Mouse (Mus musculus): ENCODE measurements at regions not wholly inside any gene's neighbourhood (a gene's known extent, or its start where the extent isn't known, plus 50 kb on each side); places are given as distances from the start of the nearest gene placed in this dataset.

DNA sequence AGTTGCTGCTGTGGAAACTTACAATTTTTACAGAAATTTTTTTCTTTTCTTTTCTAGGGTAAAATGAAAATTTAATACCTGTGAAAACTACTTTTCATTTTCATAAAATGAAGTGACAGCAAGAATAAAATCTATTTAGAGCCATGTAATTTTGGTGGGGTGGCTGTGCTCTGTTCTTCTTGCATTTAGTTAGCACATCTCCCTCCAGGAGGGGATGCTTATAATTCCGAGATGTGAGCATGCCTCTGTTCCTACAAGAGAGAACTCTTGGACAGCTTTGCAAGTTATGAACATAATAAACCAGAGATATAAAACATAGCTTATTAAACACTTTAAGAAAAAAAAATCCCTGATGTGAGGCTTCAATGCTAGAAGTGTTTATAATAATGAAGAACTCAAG is 313.9 kb upstream of the Dph6 start:
- in situ Hi-C loops (cut with MseI, MboI): no loop called here

DNA sequence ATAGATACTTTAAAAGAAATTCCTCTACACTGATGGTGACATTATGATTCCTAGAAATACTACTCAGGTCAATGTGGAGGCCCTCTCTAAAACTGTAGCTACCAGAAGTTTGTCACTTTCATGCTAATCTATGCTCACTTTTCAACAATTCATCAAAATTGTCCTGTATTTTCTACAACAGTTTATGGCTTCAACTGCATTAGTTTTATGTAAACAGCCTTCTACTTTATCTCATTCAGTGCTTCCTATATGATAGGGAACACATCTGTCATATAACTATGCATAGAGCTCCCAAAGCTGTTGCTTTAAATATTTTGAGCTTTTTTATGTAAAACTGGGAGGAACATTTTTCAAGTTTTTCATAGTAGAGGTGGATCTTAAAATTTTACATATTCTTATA is 338.7 kb upstream of the Dph6 start:
- in situ Hi-C loops (cut with MseI, MboI): no loop called here

DNA sequence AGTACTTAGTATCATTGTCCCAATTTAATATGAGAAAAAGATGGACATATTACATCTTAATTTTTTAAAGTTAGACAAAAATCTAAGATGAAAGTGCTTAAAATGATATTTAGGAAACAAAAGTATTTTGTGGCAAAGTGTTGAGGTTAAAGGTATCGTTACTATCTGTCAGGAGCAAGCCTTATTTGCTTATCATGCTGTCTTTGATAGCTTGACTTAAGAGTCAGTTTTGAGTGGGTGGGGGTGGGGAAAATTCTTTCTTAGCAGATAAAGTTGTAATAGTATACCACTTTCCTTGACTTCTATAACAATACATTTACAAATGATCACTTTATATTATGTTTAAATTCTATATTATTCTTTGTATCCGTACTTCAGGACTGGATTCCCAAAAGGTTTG is 339.1 kb upstream of the Dph6 start:
- in situ Hi-C loops (cut with MseI, MboI): no loop called here

DNA sequence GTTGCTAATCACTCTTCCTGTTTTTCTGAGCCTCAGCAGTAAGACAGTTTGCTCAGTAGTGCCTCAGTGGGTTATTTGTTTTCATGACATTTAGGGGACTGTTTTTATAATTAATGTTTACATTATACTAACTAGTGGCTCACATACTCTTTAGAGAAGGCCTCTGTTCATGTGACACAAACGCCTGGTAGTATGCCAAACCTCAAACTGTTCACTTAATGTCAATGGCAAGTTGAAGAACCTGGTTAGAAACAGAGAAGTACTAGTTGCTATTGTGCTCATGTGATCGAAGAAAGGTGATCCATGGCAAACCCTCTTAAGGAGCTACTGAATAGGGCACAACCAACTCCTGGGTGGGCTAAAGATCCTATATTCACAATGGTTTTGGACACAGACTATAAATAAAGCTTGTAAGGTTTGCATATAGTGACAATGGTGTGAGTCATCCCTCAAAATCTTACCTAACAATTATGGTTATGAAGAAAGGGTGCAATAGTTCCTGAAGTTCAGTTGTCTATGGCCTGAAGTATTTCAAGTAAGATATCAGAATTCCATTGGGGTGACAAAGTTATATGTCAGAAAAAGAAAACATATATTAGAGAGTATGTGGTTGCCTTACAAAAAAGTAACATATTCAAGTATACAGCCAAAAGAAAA is 340.1 kb upstream of the Dph6 start:
- in situ Hi-C loops (cut with MseI, MboI): no loop called here

DNA sequence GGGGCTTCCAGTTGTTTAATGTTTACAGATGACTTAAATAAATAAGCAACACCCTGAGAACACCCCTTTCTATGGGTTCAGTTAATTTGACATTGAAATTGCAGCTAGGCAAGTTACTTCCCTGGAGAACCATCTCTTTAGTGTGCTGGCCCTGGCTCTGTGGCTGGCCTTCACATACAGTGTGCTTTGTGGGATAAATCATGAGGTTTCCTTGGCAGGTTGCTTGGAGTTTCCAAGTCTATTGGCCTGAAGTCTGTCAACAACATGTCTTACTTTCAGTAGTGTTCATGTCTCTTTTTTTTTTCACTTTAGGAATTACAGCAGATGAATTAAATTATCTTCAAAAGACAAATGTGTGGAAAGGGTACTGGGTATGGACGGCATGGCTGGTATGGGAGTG is 359.2 kb upstream of the Dph6 start:
- in situ Hi-C loops (cut with MseI, MboI): no loop called here

DNA sequence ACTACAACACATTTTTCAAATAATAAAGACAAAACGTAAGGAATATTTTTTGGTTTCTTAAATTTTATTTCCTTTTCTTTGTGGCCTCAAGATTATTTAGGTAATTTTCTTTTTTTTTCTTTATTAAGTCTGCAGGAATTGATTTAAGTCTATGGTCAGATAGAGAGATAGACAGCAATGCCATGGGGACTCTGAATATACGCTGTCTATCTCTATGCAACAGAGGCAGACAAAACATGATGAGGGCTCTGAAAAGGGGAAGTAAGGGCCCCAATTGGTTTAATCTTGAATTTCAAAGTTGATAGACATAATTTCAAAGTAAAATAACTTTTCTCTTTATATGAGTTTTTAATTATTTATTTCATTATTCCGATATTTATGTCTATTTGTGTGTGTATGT is 372.0 kb upstream of the Dph6 start:
- in situ Hi-C loops (cut with MseI, MboI): no loop called here

DNA sequence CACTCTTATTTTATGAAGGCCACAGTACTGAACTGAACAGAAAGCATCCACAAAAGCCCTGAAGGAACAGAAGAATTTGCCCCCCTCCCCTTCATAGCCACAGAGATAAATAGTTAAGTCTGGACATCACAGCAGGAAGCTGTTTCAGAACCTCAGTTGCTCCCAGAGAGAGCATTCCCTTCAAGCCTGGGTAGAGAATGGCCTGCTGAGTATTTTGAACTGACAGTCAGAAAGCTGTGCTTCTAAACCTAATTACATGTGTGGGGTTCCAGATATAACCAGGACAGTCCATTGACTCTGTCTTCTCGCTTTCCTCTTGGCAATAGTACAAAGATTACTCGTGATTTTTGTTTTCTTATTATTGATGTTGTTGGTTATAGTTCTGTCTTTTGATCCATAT is 376.4 kb upstream of the Dph6 start:
- in situ Hi-C loops (cut with MseI, MboI): no loop called here

DNA sequence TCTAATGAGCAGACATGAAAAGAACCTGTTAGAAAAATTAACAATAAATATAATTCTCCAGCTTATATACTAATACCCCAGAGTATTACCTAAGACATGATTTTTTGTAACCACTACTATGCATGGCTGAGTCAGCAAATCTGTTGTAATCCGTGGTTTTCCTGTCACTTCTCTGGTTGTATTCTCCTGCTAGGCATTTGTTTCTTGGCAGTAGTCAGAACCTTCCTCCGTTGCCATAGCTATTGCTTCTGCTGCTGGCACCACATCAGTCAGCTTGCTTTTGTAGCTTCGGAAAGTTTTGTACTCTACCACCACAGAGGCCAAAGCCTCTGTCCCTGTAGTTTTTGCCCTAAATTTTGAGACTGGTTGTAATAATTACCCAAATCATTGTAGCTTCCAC is 381.4 kb upstream of the Dph6 start:
- in situ Hi-C loops (cut with MseI, MboI): no loop called here

DNA sequence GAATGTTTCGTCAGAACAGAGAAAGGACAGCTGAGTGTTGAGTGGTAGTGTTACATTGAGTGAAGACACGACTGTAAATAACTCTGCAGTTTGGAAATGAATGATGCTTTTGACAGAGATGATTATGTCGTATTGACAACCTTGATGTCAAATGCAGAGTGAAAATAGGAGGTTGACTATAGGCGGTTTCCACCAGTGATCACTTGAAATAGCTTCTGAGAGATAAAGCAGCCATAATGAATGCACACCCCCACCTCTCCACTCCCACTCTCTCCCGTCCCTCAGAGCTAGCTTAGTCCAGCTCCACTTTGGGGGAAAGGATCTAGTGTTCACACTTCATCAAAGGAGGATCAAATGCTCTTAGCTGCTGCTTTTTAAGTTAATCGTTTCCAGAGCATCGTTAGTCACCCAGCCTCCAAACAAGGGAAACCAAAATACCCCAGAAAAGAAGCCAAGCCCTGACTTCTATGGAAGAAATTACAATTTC is 387.6 kb upstream of the Dph6 start:
- in situ Hi-C loops (cut with MseI, MboI): no loop called here

DNA sequence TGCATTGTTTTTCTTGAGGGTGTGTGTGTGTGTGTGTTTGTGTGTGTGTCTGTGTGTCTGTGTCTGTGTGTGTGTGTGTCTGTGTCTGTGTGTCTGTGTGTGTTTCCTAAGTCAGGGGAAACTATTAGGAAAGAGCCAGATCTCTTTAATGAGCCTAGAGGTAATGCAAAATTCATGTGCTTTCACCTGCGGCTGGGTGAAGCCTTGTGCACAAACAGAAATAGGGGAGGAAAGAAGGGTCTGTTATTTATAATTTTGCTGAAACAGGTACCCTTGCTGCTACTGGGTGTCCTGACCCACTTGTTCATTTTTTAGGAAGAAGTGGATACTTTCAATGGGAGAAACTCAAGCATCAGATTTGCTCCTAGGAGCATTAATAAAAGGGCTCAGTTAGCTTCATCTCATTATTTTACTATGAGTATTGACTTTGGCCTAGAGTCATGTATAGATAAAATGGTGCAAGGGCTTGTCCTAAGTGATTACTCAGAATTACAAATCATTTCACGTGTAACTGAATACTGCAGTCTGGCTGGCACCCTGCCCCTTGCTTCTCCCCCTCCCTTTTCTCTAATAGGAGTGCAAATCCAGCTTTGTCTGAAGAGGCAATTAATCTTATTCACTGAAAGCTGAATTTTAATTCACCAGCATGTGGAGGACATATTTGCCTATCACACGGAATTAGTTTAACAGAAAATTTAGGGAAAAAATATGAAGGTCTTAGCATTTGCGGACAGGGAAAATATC is 401.7 kb upstream of the Dph6 start:
- in situ Hi-C loops (cut with MseI, MboI): no loop called here

DNA sequence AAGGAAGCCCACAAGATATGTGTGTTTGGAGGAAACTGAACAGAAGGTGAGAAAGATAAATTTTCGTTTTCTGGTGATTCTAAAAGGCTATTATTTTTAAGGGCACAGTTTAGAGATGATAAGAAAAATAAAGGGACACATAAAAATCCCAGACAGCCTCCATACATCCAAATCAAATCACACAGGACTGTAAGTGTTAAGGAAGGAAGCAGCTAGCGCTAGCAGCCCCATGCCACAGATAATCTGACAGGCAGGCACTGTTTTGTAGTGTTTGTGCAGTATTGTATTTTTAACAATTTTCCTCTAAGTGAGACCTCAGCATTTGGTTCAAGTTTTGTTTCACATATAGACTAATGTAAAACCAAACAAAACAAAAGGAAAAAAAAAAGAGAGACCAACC is 402.4 kb upstream of the Dph6 start:
- in situ Hi-C loops (cut with MseI, MboI): no loop called here

DNA sequence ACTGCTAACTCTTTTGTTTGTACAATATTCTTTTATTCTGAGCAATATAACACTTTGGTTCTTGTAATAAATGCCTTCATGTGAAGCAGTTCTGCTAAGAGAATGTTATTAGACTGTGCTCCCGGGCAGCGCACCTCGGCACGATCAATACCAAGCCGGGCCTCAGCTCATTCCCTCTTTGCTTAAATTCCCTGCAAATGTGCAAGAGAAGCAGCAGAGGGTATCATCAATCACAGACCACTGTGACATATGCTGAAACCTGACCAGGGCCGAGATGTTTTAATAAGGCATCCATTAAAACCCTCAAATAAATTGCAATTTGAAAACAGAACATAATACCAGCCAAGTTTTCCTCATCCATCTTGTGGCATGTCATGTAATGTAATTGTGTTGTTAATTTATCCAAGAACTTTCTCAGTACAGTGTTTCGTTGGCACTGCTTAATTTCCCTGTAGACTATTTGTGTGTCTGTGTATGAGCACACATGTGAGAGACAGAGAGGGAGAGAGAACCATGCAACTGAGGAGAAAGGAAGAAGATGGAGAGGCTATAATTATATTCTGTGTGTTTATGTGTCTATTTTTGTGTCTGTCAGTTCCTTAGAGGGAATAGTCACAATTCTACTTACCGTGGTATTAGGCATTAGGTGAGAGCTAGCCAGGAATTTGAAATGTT is 412.9 kb upstream of the Dph6 start:
- in situ Hi-C loops (cut with MseI, MboI): no loop called here

DNA sequence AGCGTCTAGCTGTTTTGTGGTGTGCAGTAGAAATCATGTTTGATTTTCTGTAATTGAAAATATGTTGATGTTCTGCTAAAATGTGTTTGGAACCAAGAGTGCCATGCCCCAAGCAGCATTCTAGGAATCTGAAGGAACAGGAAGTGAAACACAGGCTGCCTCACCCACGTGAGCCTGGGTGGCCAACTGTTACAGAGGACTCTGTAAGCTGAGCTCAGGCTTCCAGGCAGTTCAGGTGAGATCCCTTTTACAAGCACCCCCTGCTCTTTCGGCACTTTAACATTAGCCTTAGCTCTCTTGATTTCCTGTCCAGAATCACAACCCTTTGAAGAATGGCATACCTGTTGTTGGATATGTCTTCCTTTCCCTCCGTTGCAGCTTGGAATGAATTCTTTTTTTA is 414.9 kb upstream of the Dph6 start:
- in situ Hi-C loops (cut with MseI, MboI): no loop called here

DNA sequence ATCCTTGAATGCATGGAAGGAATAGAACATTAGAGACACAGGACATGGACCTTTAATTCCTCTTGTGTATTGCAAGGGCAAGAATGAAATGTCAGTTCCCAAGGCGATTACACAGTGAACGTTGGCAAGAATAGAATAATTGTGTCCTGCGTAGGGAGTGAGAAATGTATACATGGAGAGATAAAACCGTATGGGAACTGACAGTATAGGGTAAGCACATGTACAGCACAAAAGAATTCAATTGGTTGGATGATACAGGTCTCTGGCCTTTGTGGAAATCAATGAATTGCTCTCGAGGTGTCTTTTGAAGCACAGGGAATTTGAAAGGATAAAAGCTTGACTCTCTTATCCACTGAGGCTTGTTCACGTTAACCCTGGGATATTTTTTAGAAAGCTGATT is 415.4 kb upstream of the Dph6 start:
- in situ Hi-C loops (cut with MseI, MboI): no loop called here

DNA sequence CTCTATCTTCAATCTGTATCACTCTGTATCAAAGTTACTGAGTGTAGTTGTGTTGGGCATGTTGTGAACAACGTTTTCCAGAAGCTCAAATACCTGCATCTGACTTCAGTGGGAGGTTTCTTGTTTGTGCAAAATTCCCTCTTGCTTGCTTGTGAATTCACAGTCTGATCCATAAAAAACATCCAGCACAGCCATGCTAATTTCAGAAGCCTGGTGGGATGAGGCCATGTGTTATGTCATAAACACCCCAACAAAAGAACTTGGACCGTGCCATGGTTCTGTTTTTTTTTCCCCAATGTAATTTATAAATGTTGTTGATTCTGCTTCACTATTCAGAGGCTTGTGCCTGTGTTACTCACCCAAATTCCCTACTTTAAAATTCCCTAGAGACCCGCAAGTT is 415.9 kb upstream of the Dph6 start:
- in situ Hi-C loops (cut with MseI, MboI): no loop called here

DNA sequence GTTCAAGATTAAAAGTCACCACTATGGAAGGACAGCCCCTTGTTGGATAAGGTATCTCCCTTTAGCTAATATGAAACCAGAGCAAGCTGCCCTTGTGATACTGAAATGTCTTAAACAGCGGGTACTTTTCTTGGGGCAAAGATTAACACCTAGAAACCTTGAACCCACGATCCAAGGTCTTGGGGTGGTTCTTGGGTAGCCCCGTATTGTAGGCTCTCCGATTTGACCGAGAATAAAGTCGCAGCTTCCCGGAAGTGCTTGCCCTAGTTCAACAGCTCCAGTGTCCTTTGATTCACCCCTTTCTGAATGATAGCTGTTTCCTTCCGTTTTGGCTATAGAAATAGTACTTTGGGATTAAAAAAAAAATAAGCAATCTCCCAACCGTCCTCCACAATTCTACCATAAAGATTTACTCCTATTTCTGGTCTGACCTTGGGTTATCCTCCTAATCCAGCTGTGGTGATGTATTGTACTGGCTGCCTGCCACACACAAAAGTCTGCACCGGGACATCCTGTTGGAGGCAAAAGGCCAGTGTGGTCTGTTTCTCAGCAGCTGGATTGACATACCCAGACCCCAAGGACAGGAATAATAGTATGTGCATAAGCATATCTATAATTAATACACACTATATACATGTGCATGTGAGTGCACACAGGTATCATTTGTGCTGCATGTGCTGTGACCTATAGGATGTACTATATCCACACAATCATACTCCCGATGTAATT is 427.0 kb upstream of the Dph6 start:
- in situ Hi-C loops (cut with MseI, MboI): no loop called here

DNA sequence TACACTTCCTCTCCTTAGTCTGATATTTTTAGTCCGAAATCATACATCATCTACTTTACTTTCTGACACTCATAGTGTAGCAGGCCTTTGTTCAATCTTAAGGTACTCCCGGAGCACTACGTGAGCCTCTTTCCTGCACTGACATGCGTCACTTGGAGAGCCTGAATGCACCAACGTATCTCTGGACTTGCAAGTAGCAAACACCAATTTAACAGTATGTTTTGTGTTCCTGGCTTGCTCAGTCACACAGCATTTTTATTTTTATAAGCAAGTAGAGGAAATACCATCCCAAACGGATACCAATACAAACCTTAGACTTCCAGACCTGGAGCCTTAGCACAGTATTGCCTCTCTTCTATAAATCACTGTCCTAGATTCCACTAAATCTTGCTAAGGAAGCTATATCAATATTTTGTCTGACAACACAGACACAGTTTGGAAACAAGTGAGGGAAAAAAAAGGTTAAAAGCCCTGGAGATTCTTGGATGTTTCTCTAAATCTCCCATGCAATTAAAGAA is 427.6 kb upstream of the Dph6 start:
- in situ Hi-C loops (cut with MseI, MboI): no loop called here

DNA sequence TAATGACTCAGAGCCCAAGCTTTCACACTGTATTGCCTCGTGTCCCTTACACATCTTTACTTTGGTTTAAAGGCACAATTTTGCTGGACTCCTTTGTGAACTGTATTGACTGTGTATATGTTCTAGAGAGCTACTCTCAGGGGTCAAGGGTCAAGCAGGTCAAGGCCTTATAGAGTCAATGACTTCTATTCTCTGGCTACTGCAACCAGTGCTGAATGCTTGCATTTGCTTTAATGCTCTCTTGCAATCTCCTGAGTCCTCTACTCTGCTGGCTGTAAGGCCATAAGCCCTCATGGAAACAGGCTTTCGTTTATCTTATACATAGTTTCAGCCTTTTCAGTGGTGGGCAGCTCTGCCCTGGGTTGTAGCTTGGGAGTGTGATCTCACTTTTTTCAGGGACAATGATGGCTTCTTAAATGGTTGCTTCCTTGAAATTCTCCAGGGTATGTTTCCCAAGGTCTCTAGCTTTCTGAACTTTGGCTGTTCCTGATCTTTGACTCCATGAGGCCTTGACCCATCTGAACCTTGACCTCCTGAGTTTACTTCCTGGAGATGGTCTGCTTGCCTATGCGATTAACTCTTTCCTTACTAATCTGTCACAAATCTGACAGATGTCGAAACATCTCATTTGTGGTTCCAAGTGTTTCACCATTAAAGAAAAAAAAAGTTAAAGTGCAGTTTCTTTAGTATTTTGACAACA is 433.8 kb upstream of the Dph6 start:
- in situ Hi-C loops (cut with MseI, MboI): no loop called here

DNA sequence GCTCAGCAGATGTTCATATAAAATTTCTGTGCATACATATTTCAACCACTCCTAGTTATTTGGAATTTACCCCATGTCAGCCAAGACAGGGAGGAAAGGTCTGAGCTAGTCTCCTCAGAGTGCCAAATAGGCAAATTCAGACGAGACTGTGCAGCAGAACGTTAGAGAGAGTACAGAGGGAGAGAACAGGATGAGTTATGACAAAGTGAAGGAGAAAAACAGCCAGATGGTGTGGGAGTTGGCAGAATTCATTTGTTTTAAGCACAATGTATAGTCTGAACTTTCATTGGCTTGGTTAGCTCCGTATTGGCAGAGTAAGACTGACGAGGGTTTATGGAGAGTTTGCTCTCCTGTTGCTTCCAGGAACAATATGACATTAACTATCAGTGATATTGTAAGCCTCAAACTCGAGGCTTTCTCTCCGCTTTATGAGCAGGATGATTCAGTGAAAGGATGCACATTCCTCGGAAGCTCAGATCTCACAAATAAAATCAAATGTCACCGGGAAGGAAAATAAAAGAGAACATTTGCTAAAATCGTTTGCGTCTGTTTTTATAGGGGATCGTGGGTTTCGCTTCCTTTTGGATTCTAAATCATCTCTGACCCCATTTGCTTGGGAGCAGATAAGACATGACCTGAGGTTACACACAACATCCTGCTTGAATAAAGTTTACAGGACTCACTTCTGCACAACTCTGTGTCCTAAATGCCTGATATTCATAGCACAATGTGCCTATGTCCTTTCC is 435.8 kb upstream of the Dph6 start:
- in situ Hi-C loops (cut with MseI, MboI): no loop called here

DNA sequence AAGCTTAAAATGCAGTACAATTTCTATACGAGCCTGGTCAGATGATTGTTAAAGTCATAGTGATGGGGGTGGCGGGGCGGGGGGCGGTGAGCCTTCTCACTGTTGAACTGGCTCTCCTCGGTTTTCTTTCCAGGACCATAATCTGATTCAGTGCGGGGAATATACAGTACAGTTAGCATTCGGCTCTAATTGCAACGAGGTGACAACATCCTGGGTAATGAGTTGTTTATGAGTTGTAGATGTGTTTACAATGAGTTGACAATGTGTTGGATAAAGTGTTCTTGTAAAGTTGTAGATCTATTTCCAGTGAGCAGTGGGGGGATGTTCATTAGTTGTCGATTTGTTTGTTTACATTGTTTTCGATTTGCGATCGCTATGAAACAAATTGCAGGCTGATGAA is 440.6 kb upstream of the Dph6 start:
- in situ Hi-C loops (cut with MseI, MboI): no loop called here

DNA sequence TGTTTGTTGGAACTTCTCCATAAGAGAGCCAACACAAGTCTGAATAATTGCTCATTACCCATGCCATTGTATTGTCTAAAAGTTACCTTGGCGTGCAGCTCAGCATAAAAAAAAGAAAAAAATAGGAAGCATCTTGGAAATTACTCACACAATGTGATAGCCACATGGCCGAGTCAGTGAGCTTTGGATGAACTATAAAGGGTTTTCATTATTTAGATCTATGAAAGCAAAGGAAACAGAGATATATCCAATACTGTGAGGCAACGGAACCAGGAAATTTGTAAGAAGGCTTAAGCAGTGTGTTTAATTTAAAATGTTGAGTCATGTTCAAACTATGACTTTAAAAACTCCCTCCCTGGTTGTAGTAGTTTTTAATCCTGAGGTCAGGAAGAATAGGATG is 446.7 kb upstream of the Dph6 start:
- in situ Hi-C loops (cut with MseI, MboI): no loop called here

All from mouse trophoblast stem cell (cell line).